Mouse (Mus musculus): ENCODE data around the gene Atg10. TPM values are rescaled to one million over a fixed set of nuclear protein-coding genes. Genes with fewer than 3 reads are reported as not detected.
"Not testable (repeated sequence)": the region's sequence is repeated elsewhere in the genome, so short reads cannot be mapped to it uniquely, and the experiment has no call there.

Atg10 gene
- 21.5 and 23.7 TPM in 2 replicates for polyA plus RNA-seq (2015; fragmentation: Nextera tagmentation; extraction: Ambion mirVana)

DNA sequence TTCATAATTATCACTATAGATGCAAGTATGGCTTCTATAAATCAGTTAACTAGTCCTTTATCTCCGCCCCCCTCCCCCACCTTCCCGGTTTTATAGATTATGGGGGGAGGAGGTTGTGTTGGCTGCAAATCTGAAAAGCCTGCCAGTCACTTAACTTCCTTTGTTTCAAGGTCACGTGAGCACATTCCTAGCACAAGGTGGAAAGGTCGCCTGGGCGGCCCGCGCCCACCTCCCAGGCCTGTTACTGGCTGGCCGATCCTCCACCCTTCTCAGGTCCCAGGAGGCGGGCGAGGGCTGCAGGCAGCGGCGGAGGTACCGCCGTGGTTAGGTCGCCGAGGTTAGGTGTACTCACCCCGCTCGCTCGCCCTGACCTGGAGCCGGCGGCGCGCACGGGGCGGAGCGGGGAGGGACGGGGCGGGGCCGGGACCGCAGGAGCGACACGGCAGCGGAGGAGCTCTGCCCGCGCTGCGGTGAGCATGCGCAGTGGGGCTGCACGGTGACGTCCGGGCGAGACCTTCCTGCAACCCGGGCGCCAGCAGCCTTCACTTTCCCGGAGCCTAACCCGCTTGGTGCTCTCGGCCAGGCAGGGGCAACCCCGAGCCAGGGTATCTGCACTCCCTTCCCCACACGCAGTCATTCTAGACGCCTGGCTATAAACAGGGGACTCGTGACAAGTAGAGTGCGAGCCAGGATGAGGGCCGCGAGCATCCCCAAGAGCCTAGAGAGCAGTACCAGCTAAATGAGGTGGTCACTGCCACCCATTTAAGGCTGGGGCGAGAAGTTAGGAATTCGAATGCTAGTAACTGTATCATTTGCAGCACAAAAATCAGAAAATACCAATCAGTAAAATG, at the start of gene Atg10:
TSS of gene Atg10 (minus strand) at position 382 of the 851 bp plus-strand sequence.
- Histone ChIP-seq H3K27me3 (no peaks in the 10 kb centered on the region), H3K4me1 (replicated peaks) (peaks cover 9% of the 10 kb centered on the region; the same call in 1 of the 2 replicates), H3K27ac (replicated peaks) (peak within 1 kb of the TSS; percentile 96), H3K9ac (peak within 1 kb of the TSS; percentile 90), H3K4me2 (peak within 1 kb of the TSS; percentile 58), H3K36me3 (no peaks in the 10 kb centered on the region), H3K4me3 (peak within 1 kb of the TSS; percentile 65), H3K9me3 (no peaks in the 10 kb centered on the region)
- ATAC-seq (ENCODE audit: low read depth), result peak; percentile 98
- WGBS, result under 1% methylated on average over 44 of the region's 55 CpGs

DNA sequence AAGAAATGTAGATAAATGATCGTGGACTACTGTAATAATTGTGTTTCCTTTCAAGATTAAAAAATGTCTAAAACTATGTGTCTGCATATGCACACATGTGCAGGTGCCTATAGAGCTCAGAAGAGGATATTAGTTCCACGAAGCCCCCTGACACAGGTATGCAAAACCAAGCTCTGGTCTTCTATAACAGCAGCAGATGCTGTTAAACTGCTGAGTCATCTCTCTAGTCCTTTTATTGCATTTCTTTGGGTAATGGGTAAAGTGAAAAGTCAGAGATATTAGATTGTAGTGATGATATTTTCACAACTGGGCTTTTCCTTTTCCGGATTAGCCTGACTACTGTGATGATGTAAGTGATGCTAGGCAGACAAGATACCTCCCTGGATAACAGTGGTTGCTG, 28.6 kb upstream of the Atg10 start:
- Histone ChIP-seq H3K4me3 (no peak overlapping the region), H3K36me3 (no peaks in the 10 kb centered on the region), H3K9me3 (no peaks in the 10 kb centered on the region), H3K4me1 (replicated peaks) (no peaks in the 10 kb centered on the region), H3K9ac (no peak overlapping the region), H3K27me3 (no peaks in the 10 kb centered on the region), H3K4me2 (no peak overlapping the region), H3K27ac (replicated peaks) (no peak overlapping the region)
- WGBS, result 85% methylated on average over 3 of the region's 3 CpGs
- no peak for ATAC-seq (ENCODE audit: low read depth)

DNA sequence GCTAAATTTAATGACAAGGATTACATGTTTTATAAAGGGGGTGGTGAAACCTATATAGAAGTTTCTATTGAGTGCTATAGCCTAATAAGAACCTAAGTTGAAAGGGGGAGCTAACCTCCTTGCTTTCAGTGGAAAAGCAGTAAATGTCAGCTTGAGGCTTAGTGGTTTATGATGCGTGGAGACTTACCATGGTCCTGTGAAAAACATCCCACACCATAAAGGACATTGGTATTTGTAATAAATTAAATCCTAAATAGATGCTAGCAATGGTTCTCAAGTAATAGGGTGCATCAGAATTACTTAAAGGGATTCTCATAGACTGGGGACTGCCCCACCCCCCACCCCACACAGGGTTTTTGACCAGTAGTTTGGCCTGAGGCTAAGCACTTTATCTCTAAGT, 27.9 kb upstream of the Atg10 start:
- H3K4me1 ChIP-seq (replicated peaks), result no peaks in the 10 kb centered on the region
- H3K27me3 ChIP-seq, result no peaks in the 10 kb centered on the region
- H3K36me3 ChIP-seq, result no peaks in the 10 kb centered on the region
- WGBS, result 24% methylated on average over 1 of the region's 1 CpGs
- H3K4me3 ChIP-seq, result no peak overlapping the region
- ATAC-seq (ENCODE audit: low read depth), result no peak
- no peaks in the 10 kb centered on the region for H3K9me3 ChIP-seq
- no peak overlapping the region for H3K9ac ChIP-seq
- H3K27ac ChIP-seq (replicated peaks), result no peak overlapping the region
- H3K4me2 ChIP-seq, result no peak overlapping the region

DNA sequence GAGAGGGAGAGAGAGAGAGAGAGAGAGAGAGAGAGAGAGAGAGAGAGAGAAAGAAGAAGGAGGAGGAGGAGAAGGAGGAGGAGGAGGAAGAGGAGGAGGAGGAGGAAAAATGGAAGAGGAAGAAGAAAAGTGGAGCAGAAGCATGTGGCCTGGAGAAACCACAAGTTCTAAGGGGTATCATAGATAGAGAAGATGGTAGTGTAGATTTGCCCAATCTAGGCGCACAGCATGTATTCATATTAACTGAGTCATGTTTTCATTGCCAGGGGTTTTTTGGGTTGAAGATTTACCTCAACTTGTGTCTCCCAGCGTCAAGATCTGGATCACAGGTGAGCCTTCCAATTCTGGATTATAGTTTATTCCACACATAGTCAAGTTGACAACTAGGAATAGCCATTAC, 26.3 kb upstream of the Atg10 start:
- not testable (repeated sequence) for H3K27ac ChIP-seq (replicated peaks); H3K4me3 ChIP-seq; H3K9ac ChIP-seq; H3K27me3 ChIP-seq; H3K4me2 ChIP-seq; ATAC-seq (ENCODE audit: low read depth); H3K4me1 ChIP-seq (replicated peaks); H3K36me3 ChIP-seq; H3K9me3 ChIP-seq
- WGBS, result 87% methylated on average over 2 of the region's 2 CpGs

DNA sequence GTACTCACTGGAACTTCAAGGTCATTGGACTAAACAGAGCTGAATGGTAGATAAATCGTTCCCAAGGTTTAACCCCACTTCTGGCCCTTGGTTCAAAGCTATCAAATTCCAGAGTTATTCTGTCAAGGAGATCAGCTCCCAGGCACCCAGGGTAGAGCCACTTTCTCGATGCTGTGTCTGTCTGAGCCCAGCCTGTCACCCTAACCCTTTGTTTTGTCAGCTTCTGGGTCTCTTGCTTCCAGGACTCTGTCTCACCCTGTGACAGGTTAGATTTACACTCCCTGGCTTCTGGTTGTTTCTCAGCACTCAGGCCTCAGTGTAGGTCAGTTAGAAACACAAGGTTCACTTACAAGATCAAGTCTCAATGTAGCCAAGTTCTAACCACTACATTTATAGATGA, 22.7 kb upstream of the Atg10 start:
- no peaks in the 10 kb centered on the region for H3K36me3 ChIP-seq
- H3K27me3 ChIP-seq, result no peaks in the 10 kb centered on the region
- WGBS, result 60% methylated on average over 2 of the region's 2 CpGs
- no peak overlapping the region for H3K9ac ChIP-seq
- no peaks in the 10 kb centered on the region for H3K4me1 ChIP-seq (replicated peaks)
- ATAC-seq (ENCODE audit: low read depth), result no peak
- H3K4me2 ChIP-seq, result no peak overlapping the region
- no peak overlapping the region for H3K27ac ChIP-seq (replicated peaks)
- no peaks in the 10 kb centered on the region for H3K9me3 ChIP-seq
- H3K4me3 ChIP-seq, result no peak overlapping the region

DNA sequence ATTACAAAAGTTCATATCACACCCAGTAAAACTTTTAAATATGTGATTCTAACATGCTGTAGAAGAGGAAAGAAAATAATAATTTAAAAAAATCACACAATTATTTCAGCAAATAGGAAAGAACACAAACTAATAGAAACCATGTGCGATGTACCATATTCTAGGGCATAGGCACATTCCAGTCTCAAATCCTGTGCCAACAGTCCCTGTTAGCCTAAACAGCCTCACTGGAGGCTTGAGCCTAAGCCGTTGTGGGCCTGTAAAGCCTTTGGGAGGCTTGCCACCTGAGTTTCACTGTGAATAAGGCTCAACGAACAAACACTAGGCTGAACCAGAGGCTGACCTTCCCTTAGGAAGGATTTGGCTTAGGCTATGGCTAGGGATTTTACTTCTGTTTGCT, 14.2 kb upstream of the Atg10 start:
- Histone ChIP-seq H3K27me3 (no peaks in the 10 kb centered on the region), H3K4me1 (replicated peaks) (no peaks in the 10 kb centered on the region), H3K27ac (replicated peaks) (no peak overlapping the region), H3K4me3 (no peak overlapping the region), H3K4me2 (no peak overlapping the region), H3K36me3 (no peaks in the 10 kb centered on the region), H3K9me3 (no peaks in the 10 kb centered on the region), H3K9ac (no peak overlapping the region)
- WGBS, result 85% methylated on average over 3 of the region's 3 CpGs
- ATAC-seq (ENCODE audit: low read depth), result no peak

DNA sequence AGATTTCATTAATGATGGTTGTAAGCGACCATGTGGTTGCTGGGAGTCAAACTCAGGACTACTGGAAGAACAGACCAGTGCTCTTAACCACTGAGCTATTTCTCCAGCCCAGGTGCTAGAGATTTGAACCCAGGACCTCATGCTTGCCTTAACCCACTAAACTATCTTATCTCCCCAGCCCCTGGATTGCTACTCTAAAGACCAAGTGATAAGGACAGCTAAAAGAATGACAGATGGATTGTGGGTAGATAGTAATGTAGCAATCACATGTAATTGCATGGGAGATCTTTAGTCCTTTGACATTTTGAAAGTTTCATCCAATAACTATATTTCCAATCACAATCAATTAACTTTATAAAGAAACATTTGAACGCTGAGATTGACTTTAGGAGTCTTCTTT, 13.1 kb upstream of the Atg10 start:
- Histone ChIP-seq H3K36me3 (no peaks in the 10 kb centered on the region), H3K27me3 (no peaks in the 10 kb centered on the region), H3K27ac (replicated peaks) (no peak overlapping the region), H3K9ac (no peak overlapping the region), H3K9me3 (no peaks in the 10 kb centered on the region), H3K4me3 (no peak overlapping the region), H3K4me1 (replicated peaks) (no peaks in the 10 kb centered on the region), H3K4me2 (no peak overlapping the region)
- 83% methylated on average over 2 of the region's 2 CpGs for WGBS
- no peak for ATAC-seq (ENCODE audit: low read depth)

DNA sequence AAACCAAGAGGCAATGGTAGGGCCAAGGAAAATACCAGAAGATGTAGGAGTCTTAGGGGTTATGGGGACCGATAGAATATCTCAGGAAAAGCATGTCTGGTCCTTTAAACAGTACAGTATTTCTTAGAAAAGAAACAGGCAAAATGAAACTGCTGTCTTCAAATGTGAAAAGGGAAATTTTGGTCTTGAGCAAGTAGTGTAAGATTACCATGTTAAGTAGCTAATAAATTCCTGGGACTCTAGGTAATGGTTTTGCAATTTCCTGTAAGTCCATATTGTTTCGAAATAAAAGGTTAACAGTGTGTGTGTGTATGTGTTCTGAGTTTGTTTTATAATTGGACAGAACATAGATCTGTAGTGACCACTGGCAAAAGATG, 658 bp upstream of the Atg10 start:
- Histone ChIP-seq H3K9ac (peak overlapping the region; percentile 90), H3K27ac (replicated peaks) (peak overlapping the region; percentile 96), H3K4me3 (peak overlapping the region; percentile 65), H3K4me2 (peak overlapping the region; percentile 58), H3K27me3 (no peaks in the 10 kb centered on the region), H3K9me3 (no peaks in the 10 kb centered on the region), H3K4me1 (replicated peaks) (peaks cover 9% of the 10 kb centered on the region; the same call in 1 of the 2 replicates), H3K36me3 (no peaks in the 10 kb centered on the region)
- ATAC-seq (ENCODE audit: low read depth), result peak; percentile 14; the same call in 1 of the 2 replicates
- 77% methylated on average over 2 of the region's 2 CpGs for WGBS

DNA sequence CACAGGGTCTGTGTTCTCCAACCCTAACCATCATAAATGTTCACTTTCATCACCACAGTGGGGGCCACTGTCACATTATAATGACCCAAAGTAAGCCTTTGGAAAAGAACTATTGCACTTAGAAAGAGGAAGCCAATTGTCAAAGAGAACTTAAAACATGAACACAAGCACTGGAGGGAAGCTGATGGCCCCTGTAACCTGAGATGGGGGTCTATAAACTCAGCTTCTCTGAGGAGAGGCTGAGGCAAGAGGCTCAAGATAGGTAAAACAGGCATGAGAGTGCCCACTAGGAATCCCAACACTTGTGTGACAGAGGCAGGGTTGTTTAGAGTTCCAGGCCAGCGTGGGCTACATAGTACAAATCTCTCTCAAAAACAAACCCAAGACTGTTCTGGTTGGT, 705 bp downstream of the Atg10 start:
- Histone ChIP-seq H3K4me2 (peak overlapping the region; percentile 58), H3K4me1 (replicated peaks) (peaks cover 9% of the 10 kb centered on the region; the same call in 1 of the 2 replicates), H3K9me3 (no peaks in the 10 kb centered on the region), H3K27ac (replicated peaks) (peak overlapping the region; percentile 96), H3K4me3 (peak overlapping the region; percentile 65), H3K36me3 (no peaks in the 10 kb centered on the region), H3K9ac (peak overlapping the region; percentile 90), H3K27me3 (no peaks in the 10 kb centered on the region)
- peak; percentile 29; the same call in 1 of the 2 replicates for ATAC-seq (ENCODE audit: low read depth)
- 23% methylated on average over 1 of the region's 1 CpGs for WGBS

DNA sequence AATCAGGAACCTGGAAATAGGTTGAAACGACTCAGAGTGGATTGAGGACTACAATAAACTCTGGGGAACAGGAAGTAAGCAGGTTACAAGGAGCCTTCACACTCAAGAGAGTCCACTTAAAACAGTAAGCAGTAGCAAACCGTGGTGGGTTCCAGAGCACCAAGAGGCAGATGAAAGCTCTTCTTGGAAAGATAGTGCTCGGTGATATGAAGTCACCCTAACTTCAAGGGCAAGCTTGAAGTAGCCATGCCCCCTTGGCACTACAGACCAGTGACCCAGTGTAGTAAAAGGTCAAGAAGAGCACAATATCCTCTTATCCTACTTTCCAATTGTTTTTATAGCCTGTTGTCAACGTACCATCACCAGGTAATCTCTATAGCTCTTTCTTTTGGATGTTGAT, 2.1 kb downstream of the Atg10 start:
- Histone ChIP-seq H3K4me1 (replicated peaks) (peaks cover 9% of the 10 kb centered on the region; the same call in 1 of the 2 replicates), H3K9ac (no peak overlapping the region), H3K27me3 (no peaks in the 10 kb centered on the region), H3K4me2 (no peak overlapping the region), H3K4me3 (no peak overlapping the region), H3K27ac (replicated peaks) (no peak overlapping the region), H3K9me3 (no peaks in the 10 kb centered on the region), H3K36me3 (no peaks in the 10 kb centered on the region)
- WGBS, result 74% methylated on average over 4 of the region's 4 CpGs
- no peak for ATAC-seq (ENCODE audit: low read depth)

DNA sequence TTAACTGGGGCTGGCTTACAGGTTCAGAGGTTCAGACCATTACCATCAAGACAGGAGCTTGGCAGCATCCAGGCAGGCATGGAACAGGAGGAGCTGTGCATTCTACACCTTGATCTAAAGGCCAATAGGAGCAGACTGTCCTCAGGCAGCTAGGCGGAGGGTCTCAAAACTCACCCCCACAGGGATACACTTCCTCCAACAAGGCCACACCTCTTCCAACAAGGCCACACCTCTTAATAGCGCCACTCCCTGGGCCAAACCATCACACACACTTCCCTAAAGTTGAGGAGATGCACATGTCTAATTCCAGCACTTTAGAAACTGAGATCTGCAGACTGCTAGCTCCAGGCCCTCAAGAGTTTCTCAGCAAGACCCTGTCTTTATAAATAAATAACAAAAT, 6.1 kb downstream of the Atg10 start:
- H3K36me3 ChIP-seq, result peaks cover 6% of the 10 kb centered on the region; the same call in 1 of the 2 replicates
- no peaks in the 10 kb centered on the region for H3K27me3 ChIP-seq
- 0 out of 2 replicates have a peak, but pooled peaks cover 1% of the 10 kb centered on the region for H3K4me1 ChIP-seq (replicated peaks)
- no peaks in the 10 kb centered on the region for H3K9me3 ChIP-seq
- 91% methylated on average over 2 of the region's 2 CpGs for WGBS
- no peak overlapping the region for H3K9ac ChIP-seq
- H3K27ac ChIP-seq (replicated peaks), result no peak overlapping the region
- H3K4me3 ChIP-seq, result no peak overlapping the region
- H3K4me2 ChIP-seq, result no peak overlapping the region
- ATAC-seq (ENCODE audit: low read depth), result no peak

DNA sequence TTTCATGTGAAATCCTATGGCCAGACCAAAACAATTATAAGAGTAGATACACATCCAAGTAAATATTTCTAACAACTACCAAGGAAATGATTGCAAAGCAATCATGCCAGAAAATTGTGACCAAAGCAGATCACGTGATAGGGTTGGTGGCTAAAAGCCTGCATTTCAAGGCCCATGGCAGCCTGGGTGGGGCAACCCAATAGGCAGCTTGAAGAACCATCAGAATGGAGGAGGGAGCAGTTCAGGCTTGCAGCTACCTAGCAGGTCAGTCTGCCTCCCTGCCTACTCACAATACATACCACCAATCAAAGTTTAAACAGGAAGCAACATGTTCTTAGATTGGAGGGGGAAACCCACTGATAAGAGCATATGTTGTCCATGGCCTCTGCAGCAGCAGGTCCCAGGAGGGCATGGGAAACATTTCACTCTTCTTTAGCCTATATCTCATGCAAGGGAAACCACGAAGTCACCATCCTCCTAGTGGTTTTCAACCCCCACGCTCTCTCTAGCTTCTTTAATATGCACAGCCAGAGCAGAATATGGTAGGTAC, 7.0 kb downstream of the Atg10 start:
- no peak overlapping the region for H3K4me2 ChIP-seq
- WGBS, result 88% methylated on average over 3 of the region's 3 CpGs
- H3K4me3 ChIP-seq, result no peak overlapping the region
- ATAC-seq (ENCODE audit: low read depth), result no peak
- no peak overlapping the region for H3K27ac ChIP-seq (replicated peaks)
- H3K27me3 ChIP-seq, result no peaks in the 10 kb centered on the region
- peaks cover 6% of the 10 kb centered on the region; the same call in 1 of the 2 replicates for H3K36me3 ChIP-seq
- H3K4me1 ChIP-seq (replicated peaks), result no peaks in the 10 kb centered on the region
- no peaks in the 10 kb centered on the region for H3K9me3 ChIP-seq
- no peak overlapping the region for H3K9ac ChIP-seq

All from neural tube, embryonic 13.5 days (tissue).